Mouse (Mus musculus) ES-E14 (cell line): ENCODE data around the gene Lrrc1.

Experiments used
- CHD2 ChIP-seq: IDR thresholded peaks from 2 replicates; pipeline ENCODE4 v1.6.1; 2014; ENCODE audit warnings: mild to moderate bottlenecking, low read depth, low read length, inconsistent platforms
- HCFC1 ChIP-seq: IDR thresholded peaks from 2 replicates; pipeline ENCODE4 v1.6.1; 2012; ENCODE audit warnings: low read length, inconsistent platforms, borderline replicate concordance; ENCODE audit not compliant: insufficient read depth
- MAFK ChIP-seq: IDR thresholded peaks from 2 replicates; pipeline ENCODE4 v1.6.1; 2014; ENCODE audit warnings: mild to moderate bottlenecking, low read depth, low read length, inconsistent platforms; ENCODE audit not compliant: insufficient read depth
- ZC3H11A ChIP-seq: IDR thresholded peaks from 2 replicates; pipeline ENCODE4 v1.6.1; 2012; ENCODE audit warnings: low read depth, mild to moderate bottlenecking, inconsistent platforms, low read length, borderline replicate concordance
- ZNF384 ChIP-seq: IDR thresholded peaks from 2 replicates; pipeline ENCODE4 v1.6.1; 2012; ENCODE audit warnings: low read depth, low read length, inconsistent platforms

GRCm38 (mm10) chr9:77459365-77459764, 85.3 kb downstream of the Lrrc1 start:
- TF ChIP-seq MAFK (no peak), ZC3H11A (no peak), HCFC1 (no peak), ZNF384 (no peak), CHD2 (no peak)
